ENCODE assay signal across 1 mouse cellular context in genomic region chrX:77472858-77473257, GRCm38 (mm10).
TF ChIP-seq lines count a peak whose summit lies in the region.

No protein-coding gene starts in this region.

TF ChIP-seq in MEL, 35 proteins besides CTCF, POLR2A, EP300 and RAD21:
- TF ChIP-seq MYB (IDR thresholded peaks at IDR 0.05; ENCODE audit: low read depth, low read length) (no peak), BHLHE40 (IDR thresholded peaks at IDR 0.05; ENCODE audit: borderline replicate concordance, low read depth, low read length) (no peak), MXI1 (IDR thresholded peaks at IDR 0.05; ENCODE audit: low read depth, low read length) (no peak), MEF2A (IDR thresholded peaks at IDR 0.05; ENCODE audit: extremely low read depth, insufficient replicate concordance, low read depth, low read length, poor library complexity, severe bottlenecking) (no peak)
